Mouse (Mus musculus) stomach, embryonic 14.5 days (tissue): ENCODE data around the gene Cphx1. TPM values are rescaled to one million over a fixed set of nuclear protein-coding genes. Genes with fewer than 3 reads are reported as not detected.

Experiments used
- polyA plus RNA-seq: library from polyadenylated mRNA; unstranded; fragments of >200 nt; fragmentation: Nextera tagmentation; extraction: Ambion mirVana; gene quantifications from 2 replicates; pipeline ENCODE4 v1.2.1, GENCODE M21; 2014

Gene Cphx1
- polyA plus RNA-seq, 1 experiment from 2014 or later, result 0.20 TPM

Other genes with a start within 250 kb of the Cphx1 start
- gene Ppif, start 244.2 kb upstream of the Cphx1 start, polyA plus RNA-seq, result 48.1 and 48.3 TPM in 2 replicates
- gene Zcchc24, start 169.3 kb upstream of the Cphx1 start, polyA plus RNA-seq, result 29.5 and 32.4 TPM in 2 replicates
- gene Anxa11, start 96.1 kb upstream of the Cphx1 start, polyA plus RNA-seq, result 35.5 and 42.2 TPM in 2 replicates
- gene Plac9a, start 35.2 kb upstream of the Cphx1 start, polyA plus RNA-seq, result 0.75 TPM in 1 of 2 replicates, not detected in the other
- gene Tmem254a, start 10.6 kb upstream of the Cphx1 start, polyA plus RNA-seq, result 3.6 and 7.0 TPM in 2 replicates
- 0.97 and 1.4 TPM in 2 replicates for gene Duxbl1, start 40.3 kb downstream of the Cphx1 start, polyA plus RNA-seq
- gene Gm9780, start 104.4 kb downstream of the Cphx1 start, polyA plus RNA-seq, result 36.3 and 40.2 TPM in 2 replicates
- 46.0 and 70.5 TPM in 2 replicates for gene Tmem254c, start 129.1 kb downstream of the Cphx1 start, polyA plus RNA-seq
- gene Cphx2, start 143.2 kb downstream of the Cphx1 start, polyA plus RNA-seq, result not detected in 2 replicates
- gene Cphx3, start 144.0 kb downstream of the Cphx1 start, polyA plus RNA-seq, result not detected in 2 replicates
- gene Duxbl2, start 180.0 kb downstream of the Cphx1 start, polyA plus RNA-seq, result 2.1 and 2.2 TPM in 2 replicates
- 34.9 and 43.0 TPM in 2 replicates for gene Plac9b, start 244.2 kb downstream of the Cphx1 start, polyA plus RNA-seq